Mouse (Mus musculus) kidney, adult 2 months (tissue): Measurements from ENCODE around the gene Cables2. TPM values are rescaled to one million over a fixed set of nuclear protein-coding genes. Genes with fewer than 3 reads are reported as not detected.
A peak's percentile ranks its signal among the peaks of the same experiment; 100 is the strongest.

Source experiments
- DNase-seq: peaks from one replicate; pipeline ENCODE4 v3.0.0; 2021
- H3K27ac ChIP-seq: fragments of 200-500 bp; 2 replicates; pipeline ENCODE4 v1.5.1; 2012; ENCODE audit warnings: low read depth, low read length, control low read depth, inconsistent platforms; ENCODE audit not compliant: insufficient read depth
- H3K27me3 ChIP-seq: fragments of 200-500 bp; replicated peaks from 2 replicates; pipeline ENCODE4 v1.6.1; 2012; ENCODE audit warnings: mild to moderate bottlenecking, moderate library complexity, low read length, inconsistent platforms; ENCODE audit not compliant: control insufficient read depth, insufficient read depth
- H3K36me3 ChIP-seq: fragments of 200-500 bp; 2 replicates; pipeline ENCODE4 v1.6.1; 2012; ENCODE audit warnings: mild to moderate bottlenecking, moderate library complexity, low read length, inconsistent platforms; ENCODE audit not compliant: control insufficient read depth, insufficient read depth
- H3K4me1 ChIP-seq: fragments of 200-500 bp; 2 replicates; pipeline ENCODE4 v1.6.1; 2011; ENCODE audit warnings: low read length; ENCODE audit not compliant: control insufficient read depth, insufficient read depth
- H3K4me3 ChIP-seq: fragments of 200-500 bp; 2 replicates; pipeline ENCODE4 v1.5.1; 2011; ENCODE audit warnings: mild to moderate bottlenecking, low read depth, low read length, control low read depth; ENCODE audit not compliant: insufficient read depth
- CTCF ChIP-seq: fragments of 200-500 bp; conservative IDR thresholded peaks from 2 replicates; pipeline ENCODE4 v1.5.1; 2011; ENCODE audit warnings: low read depth, mild to moderate bottlenecking, control low read depth, low read length, moderate library complexity, mixed read lengths; ENCODE audit not compliant: insufficient read depth, insufficient read length
- POLR2A ChIP-seq: fragments of 200-500 bp; IDR thresholded peaks from one replicate; pipeline ENCODE4 v1.6.1; 2011; ENCODE audit warnings: low read depth, low read length, control low read depth
- WGBS: fragments of 180-500 bp; shearing (Covaris S2); methylation state at CpG from one replicate; pipeline ENCODE4 v1.1.7; 2018; 5-methylcytosine and 5-hydroxymethylcytosine counted together
- polyA plus RNA-seq: library from polyadenylated mRNA; depleted of rRNA; stranded (reverse); fragments of >200 nt; gene quantifications from 2 replicates; pipeline ENCODE4 v1.2.3, GENCODE M21; 2012; rRNA removed

Gene Cables2
- polyA plus RNA-seq, 1 experiment, result 18.2 TPM

DNA sequence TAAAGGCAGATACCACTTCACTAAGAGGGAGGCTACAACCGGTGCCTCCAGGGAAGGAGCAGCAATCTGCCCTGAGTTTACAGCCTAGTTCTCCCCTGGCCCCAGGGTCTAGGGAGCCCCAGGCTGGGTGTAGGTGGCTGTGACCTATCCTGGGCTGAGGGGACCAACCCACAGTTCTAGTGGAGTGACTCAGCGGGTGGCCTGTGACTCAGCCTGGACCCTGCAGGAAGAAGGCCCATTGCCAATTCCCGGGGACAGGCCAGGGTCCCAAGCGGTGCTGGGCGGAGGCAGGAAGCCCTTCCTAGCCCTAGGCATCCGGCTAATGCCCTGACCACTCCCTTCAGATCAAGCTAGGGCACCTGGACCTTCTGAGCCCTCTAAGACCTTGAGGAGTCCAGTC is 57.3 kb downstream of the Cables2 start:
- 27% methylated on average over 6 of the region's 6 CpGs for WGBS
- H3K4me3 ChIP-seq, result no peak overlapping the region
- H3K27ac ChIP-seq, result peak overlapping the region; percentile 90
- DNase-seq, result peak; percentile 87
- H3K27me3 ChIP-seq, result no peaks in the 10 kb centered on the region
- TF ChIP-seq POLR2A (no peak), CTCF (no peak)
- peaks cover 69% of the 10 kb centered on the region for H3K4me1 ChIP-seq
- H3K36me3 ChIP-seq, result no peaks in the 10 kb centered on the region

DNA sequence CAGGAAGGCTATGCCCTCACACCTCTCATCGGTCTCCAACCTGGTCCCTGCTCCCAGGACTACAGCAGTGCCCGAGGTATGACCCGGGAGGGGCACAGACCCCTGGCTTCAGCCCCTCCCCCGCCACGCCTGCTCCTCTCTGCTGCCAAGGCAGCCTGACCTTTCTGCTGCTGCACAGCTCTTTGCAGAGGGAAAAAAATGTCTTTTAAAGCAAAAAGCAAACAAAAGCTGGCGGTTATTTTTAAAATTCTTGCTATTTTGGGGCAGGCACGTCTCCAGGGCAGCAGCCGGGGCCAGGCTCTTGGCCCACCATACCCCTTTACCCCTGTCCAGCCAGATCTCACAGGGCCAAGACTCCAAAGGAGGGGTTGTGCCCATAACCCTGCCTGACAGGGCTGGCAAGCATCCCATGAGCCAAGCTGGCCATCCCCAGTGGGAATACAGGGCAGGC is 58.3 kb downstream of the Cables2 start:
- peak; percentile 80 for DNase-seq
- Histone ChIP-seq H3K4me1 (peaks cover 63% of the 10 kb centered on the region), H3K27me3 (no peaks in the 10 kb centered on the region), H3K27ac (peak overlapping the region; percentile 90), H3K4me3 (no peak overlapping the region), H3K36me3 (no peaks in the 10 kb centered on the region)
- TF ChIP-seq POLR2A, result no peak
- no peak for TF ChIP-seq CTCF
- WGBS, result 12% methylated on average over 8 of the region's 8 CpGs

DNA sequence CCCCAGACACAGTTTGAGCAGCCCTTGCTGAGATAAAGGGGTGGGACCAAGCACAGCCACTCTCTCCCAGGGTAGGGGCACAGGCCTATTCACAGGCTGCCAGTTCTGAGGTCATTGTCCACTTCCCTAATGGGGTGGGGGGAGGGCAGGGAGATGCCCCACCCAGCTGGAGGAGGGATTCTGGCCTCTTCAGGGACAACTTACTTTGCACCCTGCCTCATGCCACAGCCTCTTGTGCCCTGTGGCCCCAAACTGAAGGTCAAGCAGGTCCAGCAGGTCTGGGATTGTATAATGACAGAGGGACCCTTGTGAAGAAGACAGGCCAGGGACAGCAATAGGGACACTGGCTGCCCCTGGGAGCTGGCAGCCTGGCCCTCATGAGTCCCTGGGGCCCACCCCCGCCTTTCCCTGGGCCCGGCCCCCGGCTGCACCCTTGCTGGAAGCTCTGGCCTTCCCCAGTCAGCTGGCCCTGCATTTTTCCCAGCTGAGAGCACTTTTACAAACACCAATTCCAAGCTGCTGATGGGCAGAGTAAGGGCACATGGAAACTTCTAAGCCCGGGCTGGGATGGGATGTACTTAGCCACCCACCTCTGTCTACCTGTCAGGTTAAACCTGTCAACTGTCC is 58.8 kb downstream of the Cables2 start:
- H3K4me3 ChIP-seq, result no peak overlapping the region
- H3K36me3 ChIP-seq, result no peaks in the 10 kb centered on the region
- H3K4me1 ChIP-seq, result peaks cover 57% of the 10 kb centered on the region
- H3K27me3 ChIP-seq, result no peaks in the 10 kb centered on the region
- WGBS, result 9% methylated on average over 4 of the region's 4 CpGs
- peak overlapping the region; percentile 90 for H3K27ac ChIP-seq
- peak; percentile 88 for DNase-seq
- TF ChIP-seq POLR2A (no peak), CTCF (no peak)

DNA sequence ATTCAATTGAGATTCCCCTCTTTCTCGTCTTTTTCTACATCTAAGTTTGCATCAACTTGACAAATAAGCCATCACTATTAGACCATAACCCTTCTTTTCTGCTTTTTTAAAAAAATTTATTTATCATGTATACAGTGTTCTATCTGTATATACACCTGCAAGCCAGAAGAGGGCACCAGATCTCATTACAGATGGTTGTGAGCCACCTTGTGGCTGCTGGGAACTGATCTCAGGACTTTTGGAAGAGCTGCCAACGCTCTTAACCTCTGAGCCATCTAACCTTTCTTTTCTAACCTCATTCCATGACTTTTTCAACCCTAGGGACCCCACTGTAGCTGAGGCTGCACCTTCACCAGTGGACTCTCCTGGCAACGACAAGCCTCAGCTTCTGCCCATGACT is 61.0 kb downstream of the Cables2 start:
- H3K36me3 ChIP-seq, result no peaks in the 10 kb centered on the region
- H3K4me3 ChIP-seq, result no peak overlapping the region
- no peak for DNase-seq
- peaks cover 42% of the 10 kb centered on the region for H3K4me1 ChIP-seq
- no peak for TF ChIP-seq POLR2A
- TF ChIP-seq CTCF, result no peak
- H3K27me3 ChIP-seq, result no peaks in the 10 kb centered on the region
- no peak overlapping the region for H3K27ac ChIP-seq
- WGBS, result 93% methylated on average over 3 of the region's 3 CpGs

DNA sequence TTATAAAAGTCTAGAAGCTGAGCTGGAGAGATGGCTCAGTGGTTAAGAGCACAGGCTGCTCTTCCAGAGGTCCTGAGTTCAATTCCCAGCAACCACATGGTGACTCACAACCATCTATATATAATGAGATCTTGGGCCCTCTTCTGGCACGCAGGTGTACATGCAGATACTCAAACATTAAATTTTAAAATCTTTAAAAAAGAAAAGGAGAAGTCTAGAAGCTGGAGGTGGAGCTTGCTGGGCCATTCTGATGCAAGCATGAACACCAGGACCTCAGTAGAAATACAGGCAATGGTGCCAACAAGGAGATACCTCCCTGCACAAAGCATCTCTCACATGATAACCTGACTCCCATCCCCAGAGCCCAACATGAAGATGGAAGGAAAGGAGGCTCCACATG is 64.3 kb downstream of the Cables2 start:
- H3K4me1 ChIP-seq, result peaks cover 9% of the 10 kb centered on the region
- H3K27ac ChIP-seq, result no peak overlapping the region
- H3K36me3 ChIP-seq, result no peaks in the 10 kb centered on the region
- no peaks in the 10 kb centered on the region for H3K27me3 ChIP-seq
- TF ChIP-seq POLR2A (no peak), CTCF (no peak)
- DNase-seq, result no peak
- 77% methylated on average over 1 of the region's 1 CpGs for WGBS
- no peak overlapping the region for H3K4me3 ChIP-seq

Other genes with a start within 250 kb of the Cables2 start
- 27.2 and 29.5 TPM in 2 replicates for gene Lsm14b, start 248.5 kb downstream of the Cables2 start, polyA plus RNA-seq
- 156 and 185 TPM in 2 replicates for gene Psma7, start 231.1 kb downstream of the Cables2 start, polyA plus RNA-seq
- 6.7 and 7.5 TPM in 2 replicates for gene Ss18l1, start 231.0 kb downstream of the Cables2 start, polyA plus RNA-seq
- 24.3 and 26.2 TPM in 2 replicates for gene Mtg2, start 202.9 kb downstream of the Cables2 start, polyA plus RNA-seq
- 0.08 and 0.17 TPM in 2 replicates for gene Hrh3, start 169.0 kb downstream of the Cables2 start, polyA plus RNA-seq
- gene Osbpl2, start 154.2 kb downstream of the Cables2 start, polyA plus RNA-seq, result 30.3 and 33.8 TPM in 2 replicates
- gene Adrm1, start 102.0 kb downstream of the Cables2 start, polyA plus RNA-seq, result 80.0 and 95.3 TPM in 2 replicates
- gene Lama5, start 47.6 kb downstream of the Cables2 start, polyA plus RNA-seq, result 83.3 and 97.8 TPM in 2 replicates
- gene Rps21, start 16.1 kb downstream of the Cables2 start, polyA plus RNA-seq, result 2,294 and 2,331 TPM in 2 replicates
- gene Rbbp8nl, start 16.4 kb upstream of the Cables2 start, polyA plus RNA-seq, result 0.49 and 0.50 TPM in 2 replicates
- gene Gata5, start 61.2 kb upstream of the Cables2 start, polyA plus RNA-seq, result 1.2 TPM in 2 replicates
- gene Slco4a1, start 182.7 kb upstream of the Cables2 start, polyA plus RNA-seq, result 49.4 and 64.7 TPM in 2 replicates
- not detected in 2 replicates for gene Ntsr1, start 226.5 kb upstream of the Cables2 start, polyA plus RNA-seq